Mouse (Mus musculus) midbrain, embryonic 13.5 days (tissue): ENCODE measurements at regions not wholly inside any gene's neighbourhood (a gene's known extent, or its start where the extent isn't known, plus 50 kb on each side); places are given as distances from the start of the nearest gene placed in this dataset.
"Not testable (repeated sequence)": the region's sequence is repeated elsewhere in the genome, so short reads cannot be mapped to it uniquely, and the experiment has no call there.

Source experiments
- ATAC-seq: fragments of 200-750 bp; cut with Nextera tagmentation; 2 replicates; pipeline ENCODE4 v1.8.0; 2017; ENCODE audit warnings: mild to moderate bottlenecking, moderate TSS enrichment, moderate library complexity
- H3K27ac ChIP-seq: fragments of 300-500 bp; sonication (generic); 2 replicates; pipeline ENCODE4 v1.5.1; 2015; ENCODE audit warnings: inconsistent platforms, mild to moderate bottlenecking, moderate library complexity
- H3K27me3 ChIP-seq: fragments of 300-500 bp; sonication (generic); 2 replicates; pipeline ENCODE4 v1.6.1; 2015; ENCODE audit warnings: mild to moderate bottlenecking, inconsistent platforms
- H3K36me3 ChIP-seq: fragments of 300-500 bp; sonication (generic); 2 replicates; pipeline ENCODE4 v1.6.1; 2015; ENCODE audit warnings: mild to moderate bottlenecking, inconsistent platforms
- H3K4me1 ChIP-seq: fragments of 300-500 bp; sonication (generic); replicated peaks from 2 replicates; pipeline ENCODE4 v1.6.1; 2015; ENCODE audit warnings: inconsistent platforms
- H3K4me2 ChIP-seq: fragments of 300-500 bp; sonication (generic); replicated peaks from 2 replicates; pipeline ENCODE4 v1.6.1; 2015; ENCODE audit warnings: moderate library complexity, mild to moderate bottlenecking, inconsistent platforms
- H3K4me3 ChIP-seq: fragments of 300-500 bp; sonication (generic); replicated peaks from 2 replicates; pipeline ENCODE4 v1.5.1; 2015; ENCODE audit warnings: mild to moderate bottlenecking, inconsistent platforms
- H3K9ac ChIP-seq: fragments of 300-500 bp; sonication (generic); replicated peaks from 2 replicates; pipeline ENCODE4 v1.6.1; 2015; ENCODE audit warnings: mild to moderate bottlenecking, inconsistent platforms
- H3K9me3 ChIP-seq: fragments of 300-500 bp; sonication (generic); 2 replicates; pipeline ENCODE4 v1.6.1; 2016; ENCODE audit warnings: mild to moderate bottlenecking, inconsistent platforms
- WGBS: fragments of 180-500 bp; shearing (Covaris S2); methylation state at CpG from one replicate; pipeline ENCODE4 v1.1.7; 2015; 5-methylcytosine and 5-hydroxymethylcytosine counted together

- Histone ChIP-seq H3K27me3 (peaks cover 52% of the 10 kb centered on the region), H3K9me3 (no peaks in the 10 kb centered on the region), H3K36me3 (no peaks in the 10 kb centered on the region), H3K4me2 (peak overlapping the region; percentile 95), H3K9ac (peak overlapping the region; percentile 73), H3K27ac (0 out of 2 replicates have a peak overlapping the region, but pooled peaks have one; percentile 3), H3K4me3 (peak overlapping the region; percentile 56), H3K4me1 (peaks cover 13% of the 10 kb centered on the region)
- WGBS: under 1% methylated on average over 54 of the region's 56 CpGs
- ATAC-seq: peak; percentile 78
These were observed 124.4 kb downstream of the Melk start for GRCm38 (mm10) chr4:44424831-44425704.

GRCm38 (mm10) chr4:44434593-44434992, 133.9 kb downstream of the Melk start:
- H3K27ac ChIP-seq: no peak overlapping the region
- no peaks in the 10 kb centered on the region for H3K9me3 ChIP-seq
- 0 out of 2 replicates have a peak, but pooled peaks cover 9% of the 10 kb centered on the region for H3K27me3 ChIP-seq
- H3K36me3 ChIP-seq: no peaks in the 10 kb centered on the region
- H3K4me2 ChIP-seq: no peak overlapping the region
- H3K4me1 ChIP-seq: no peaks in the 10 kb centered on the region
- 39% methylated on average over 9 of the region's 9 CpGs for WGBS
- H3K4me3 ChIP-seq: no peak overlapping the region
- no peak overlapping the region for H3K9ac ChIP-seq
- ATAC-seq: no peak

- H3K9me3 ChIP-seq: no peaks in the 10 kb centered on the region
- 23% methylated on average over 4 of the region's 4 CpGs for WGBS
- no peak overlapping the region for H3K27ac ChIP-seq
- no peak overlapping the region for H3K4me3 ChIP-seq
- H3K4me2 ChIP-seq: no peak overlapping the region
- H3K36me3 ChIP-seq: no peaks in the 10 kb centered on the region
- peaks cover 8% of the 10 kb centered on the region; the same call in 1 of the 2 replicates for H3K4me1 ChIP-seq
- no peak overlapping the region for H3K9ac ChIP-seq
- ATAC-seq: no peak
- H3K27me3 ChIP-seq: no peaks in the 10 kb centered on the region
These were observed 144.8 kb downstream of the Melk start for GRCm38 (mm10) chr4:44445511-44445910.

GRCm38 (mm10) chr4:44450881-44451532, 150.3 kb downstream of the Melk start:
- Histone ChIP-seq H3K27me3 (no peaks in the 10 kb centered on the region), H3K27ac (no peak overlapping the region), H3K9me3 (0 out of 2 replicates have a peak, but pooled peaks cover 5% of the 10 kb centered on the region), H3K4me1 (peaks cover 10% of the 10 kb centered on the region), H3K4me3 (no peak overlapping the region), H3K36me3 (no peaks in the 10 kb centered on the region), H3K9ac (no peak overlapping the region), H3K4me2 (no peak overlapping the region)
- WGBS: 51% methylated on average over 10 of the region's 10 CpGs
- no peak for ATAC-seq

- H3K36me3 ChIP-seq: no peaks in the 10 kb centered on the region
- peaks cover 10% of the 10 kb centered on the region for H3K4me1 ChIP-seq
- H3K9me3 ChIP-seq: 0 out of 2 replicates have a peak, but pooled peaks cover 5% of the 10 kb centered on the region
- H3K4me2 ChIP-seq: no peak overlapping the region
- 53% methylated on average over 8 of the region's 8 CpGs for WGBS
- H3K4me3 ChIP-seq: no peak overlapping the region
- H3K9ac ChIP-seq: no peak overlapping the region
- no peak overlapping the region for H3K27ac ChIP-seq
- no peaks in the 10 kb centered on the region for H3K27me3 ChIP-seq
- peak; percentile 59 for ATAC-seq
These were observed 151.5 kb downstream of the Melk start for GRCm38 (mm10) chr4:44452043-44452618.

GRCm38 (mm10) chr4:44453552-44453951, 152.9 kb downstream of the Melk start:
- Histone ChIP-seq H3K27me3 (no peaks in the 10 kb centered on the region), H3K36me3 (no peaks in the 10 kb centered on the region), H3K4me1 (peaks cover 10% of the 10 kb centered on the region), H3K9me3 (0 out of 2 replicates have a peak, but pooled peaks cover 5% of the 10 kb centered on the region), H3K27ac (no peak overlapping the region), H3K4me3 (no peak overlapping the region), H3K9ac (no peak overlapping the region), H3K4me2 (no peak overlapping the region)
- WGBS: 79% methylated on average over 11 of the region's 11 CpGs
- no peak for ATAC-seq

GRCm38 (mm10) chr4:44455851-44456250, 155.2 kb downstream of the Melk start:
- Histone ChIP-seq H3K4me2 (no peak overlapping the region), H3K36me3 (no peaks in the 10 kb centered on the region), H3K27ac (no peak overlapping the region), H3K4me1 (peaks cover 7% of the 10 kb centered on the region), H3K4me3 (no peak overlapping the region), H3K27me3 (no peaks in the 10 kb centered on the region), H3K9ac (no peak overlapping the region), H3K9me3 (0 out of 2 replicates have a peak, but pooled peaks cover 5% of the 10 kb centered on the region)
- 86% methylated on average over 2 of the region's 2 CpGs for WGBS
- ATAC-seq: no peak

GRCm38 (mm10) chr4:44473511-44473910, 172.8 kb downstream of the Melk start:
- not testable (repeated sequence) for H3K36me3 ChIP-seq, H3K9ac ChIP-seq, H3K27ac ChIP-seq, H3K4me1 ChIP-seq, H3K4me2 ChIP-seq, H3K9me3 ChIP-seq, ATAC-seq, H3K4me3 ChIP-seq, H3K27me3 ChIP-seq
- WGBS: 93% methylated on average over 21 of the region's 21 CpGs
